Mouse (Mus musculus): ENCODE data around the gene Cxcl12.

DNA sequence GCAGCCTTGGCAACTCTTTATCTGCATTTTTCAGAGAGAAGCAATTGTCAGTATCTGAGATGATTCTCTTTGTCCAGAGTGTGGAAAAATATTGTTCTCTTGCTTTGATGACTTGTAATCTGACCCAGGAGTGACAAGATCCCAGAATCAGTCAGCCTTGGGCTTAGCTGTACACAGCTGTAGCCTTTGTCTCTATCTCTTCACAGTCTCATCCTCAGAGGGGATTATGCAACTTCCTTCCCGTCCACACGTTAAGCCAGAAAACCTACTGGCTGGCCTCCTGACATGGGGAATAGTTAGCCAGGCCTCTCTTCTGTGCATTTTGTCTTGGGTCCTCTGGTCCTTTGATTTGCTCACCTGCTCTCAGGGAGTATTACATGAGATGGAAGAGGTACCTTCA is 31.4 kb downstream of the Cxcl12 start:
- TF ChIP-seq POLR2A (IDR thresholded peaks at IDR 0.05; ENCODE audit: borderline replicate concordance, insufficient read depth, low read length): no peak
- no peak for TF ChIP-seq CTCF (IDR thresholded peaks at IDR 0.05; ENCODE audit: borderline replicate concordance, insufficient read depth, low read depth, low read length)
